Mouse (Mus musculus): ENCODE measurements around the gene Gm15013. TPM values are rescaled to one million over a fixed set of nuclear protein-coding genes. Genes with fewer than 3 reads are reported as not detected.
"Not testable (repeated sequence)": the region's sequence is repeated elsewhere in the genome, so short reads cannot be mapped to it uniquely, and the experiment has no call there.

The Gm15013 gene
- not detected in 2 replicates for polyA plus RNA-seq (2012; rRNA removed)
- not detected in 2 replicates for polyA plus RNA-seq (2014; fragmentation: Nextera tagmentation; extraction: Ambion mirVana)

GRCm38 (mm10) chrX:139714381-139714780, at the start of gene Gm15013:
Gm15013 (minus strand) TSS chrX:139714481.
- 91% methylated on average over 8 of the region's 8 CpGs for WGBS (ENCODE audit: insufficient replicate concordance)
- DNase-seq (ENCODE audit: low read depth in 3 of 3, low spot score in 3 of 3) (no peak), ATAC-seq (ENCODE audit: insufficient read depth) (no peak)
- TF ChIP-seq CTCF (IDR thresholded peaks at IDR 0.05; ENCODE audit: low read depth) (no peak), EP300 (IDR thresholded peaks at IDR 0.05; ENCODE audit: low read depth) (no peak)
- Histone ChIP-seq H3K9me3 (ENCODE audit: control insufficient read depth, low read length) (no peaks in the 10 kb centered on the region), H3K9ac (replicated peaks) (no peak within 1 kb of the TSS), H3K27me3 (ENCODE audit: control insufficient read depth, insufficient read depth, low read length) (no peaks in the 10 kb centered on the region), H3K4me1 (replicated peaks; ENCODE audit: control insufficient read depth in 2 of 2, insufficient read depth in 2 of 2, low read length in 1 of 2) (no peaks in the 10 kb centered on the region), H3K27ac (no peak within 1 kb of the TSS), H3K4me2 (ENCODE audit: low read depth) (no peak within 1 kb of the TSS), H3K36me3 (replicated peaks; ENCODE audit: control insufficient read depth, insufficient read depth, low read depth) (no peaks in the 10 kb centered on the region), H3K4me3 (ENCODE audit: insufficient read depth in 1 of 2, low read depth in 2 of 2, low read length in 2 of 2) (no peak within 1 kb of the TSS)

- WGBS (ENCODE audit: insufficient replicate concordance): 53% methylated on average over 2 of the region's 2 CpGs
- Histone ChIP-seq H3K4me1 (replicated peaks; ENCODE audit: control insufficient read depth in 2 of 2, insufficient read depth in 2 of 2, low read length in 1 of 2) (no peaks in the 10 kb centered on the region), H3K9ac (replicated peaks) (no peak overlapping the region), H3K9me3 (ENCODE audit: control insufficient read depth, low read length) (no peaks in the 10 kb centered on the region), H3K4me3 (ENCODE audit: insufficient read depth in 1 of 2, low read depth in 2 of 2, low read length in 2 of 2) (no peak overlapping the region), H3K36me3 (replicated peaks; ENCODE audit: control insufficient read depth, insufficient read depth, low read depth) (no peaks in the 10 kb centered on the region), H3K27ac (no peak overlapping the region), H3K27me3 (ENCODE audit: control insufficient read depth, insufficient read depth, low read length) (no peaks in the 10 kb centered on the region), H3K4me2 (ENCODE audit: low read depth) (no peak overlapping the region)
- ATAC-seq (ENCODE audit: insufficient read depth) (no peak), DNase-seq (ENCODE audit: low read depth in 3 of 3, low spot score in 3 of 3) (peak in 1 of 3 experiments; percentile 13)
- TF ChIP-seq CTCF (IDR thresholded peaks at IDR 0.05; ENCODE audit: low read depth) (peak; percentile 46; the same call in 1 of the 2 replicates), EP300 (IDR thresholded peaks at IDR 0.05; ENCODE audit: low read depth) (no peak)
These were observed 48.3 kb upstream of the Gm15013 start for GRCm38 (mm10) chrX:139762546-139762945.

GRCm38 (mm10) chrX:139758634-139759033, 44.4 kb upstream of the Gm15013 start:
- H3K36me3 ChIP-seq (replicated peaks; ENCODE audit: control insufficient read depth, insufficient read depth, low read depth); H3K4me1 ChIP-seq (replicated peaks; ENCODE audit: control insufficient read depth in 2 of 2, insufficient read depth in 2 of 2, low read length in 1 of 2); H3K4me3 ChIP-seq (ENCODE audit: insufficient read depth in 1 of 2, low read depth in 2 of 2, low read length in 2 of 2); DNase-seq (ENCODE audit: low read depth in 3 of 3, low spot score in 3 of 3); H3K27me3 ChIP-seq (ENCODE audit: control insufficient read depth, insufficient read depth, low read length); ATAC-seq (ENCODE audit: insufficient read depth); H3K9ac ChIP-seq (replicated peaks); H3K9me3 ChIP-seq (ENCODE audit: control insufficient read depth, low read length); H3K27ac ChIP-seq; H3K4me2 ChIP-seq (ENCODE audit: low read depth): not testable (repeated sequence)
- 67% methylated on average over 3 of the region's 3 CpGs for WGBS (ENCODE audit: insufficient replicate concordance)

GRCm38 (mm10) chrX:139751855-139752254, 37.6 kb upstream of the Gm15013 start:
- Histone ChIP-seq H3K27me3 (ENCODE audit: control insufficient read depth, insufficient read depth, low read length) (no peaks in the 10 kb centered on the region), H3K4me2 (ENCODE audit: low read depth) (no peak overlapping the region), H3K27ac (no peak overlapping the region), H3K9ac (replicated peaks) (no peak overlapping the region), H3K9me3 (ENCODE audit: control insufficient read depth, low read length) (no peaks in the 10 kb centered on the region), H3K36me3 (replicated peaks; ENCODE audit: control insufficient read depth, insufficient read depth, low read depth) (no peaks in the 10 kb centered on the region), H3K4me1 (replicated peaks; ENCODE audit: control insufficient read depth in 2 of 2, insufficient read depth in 2 of 2, low read length in 1 of 2) (no peaks in the 10 kb centered on the region), H3K4me3 (ENCODE audit: insufficient read depth in 1 of 2, low read depth in 2 of 2, low read length in 2 of 2) (no peak overlapping the region)
- 0% methylated on average over 1 of the region's 1 CpGs for WGBS (ENCODE audit: insufficient replicate concordance)
- no peak for ATAC-seq (ENCODE audit: insufficient read depth)
- DNase-seq (ENCODE audit: low read depth in 3 of 3, low spot score in 3 of 3): peak in 2 of 3 experiments; percentile 1 to 7
- TF ChIP-seq EP300 (IDR thresholded peaks at IDR 0.05; ENCODE audit: low read depth) (no peak), CTCF (IDR thresholded peaks at IDR 0.05; ENCODE audit: low read depth) (peak; percentile 73)

- TF ChIP-seq EP300 (IDR thresholded peaks at IDR 0.05; ENCODE audit: low read depth) (no peak), CTCF (IDR thresholded peaks at IDR 0.05; ENCODE audit: low read depth) (no peak)
- no peak for DNase-seq (ENCODE audit: low read depth in 3 of 3, low spot score in 3 of 3)
These were observed 22.8 kb upstream of the Gm15013 start for GRCm38 (mm10) chrX:139737066-139737465.

More at GRCm38 (mm10) chrX:139737066-139737465, 22.8 kb upstream of the Gm15013 start:
- Histone ChIP-seq H3K27me3 (ENCODE audit: control insufficient read depth, insufficient read depth, low read length) (no peaks in the 10 kb centered on the region), H3K27ac (no peak overlapping the region), H3K9me3 (ENCODE audit: control insufficient read depth, low read length) (no peaks in the 10 kb centered on the region), H3K36me3 (replicated peaks; ENCODE audit: control insufficient read depth, insufficient read depth, low read depth) (no peaks in the 10 kb centered on the region), H3K4me1 (replicated peaks; ENCODE audit: control insufficient read depth in 2 of 2, insufficient read depth in 2 of 2, low read length in 1 of 2) (no peaks in the 10 kb centered on the region), H3K9ac (replicated peaks) (no peak overlapping the region), H3K4me3 (ENCODE audit: insufficient read depth in 1 of 2, low read depth in 2 of 2, low read length in 2 of 2) (no peak overlapping the region), H3K4me2 (ENCODE audit: low read depth) (no peak overlapping the region)
- 62% methylated on average over 5 of the region's 5 CpGs for WGBS (ENCODE audit: insufficient replicate concordance)
- ATAC-seq (ENCODE audit: insufficient read depth): no peak
